Mouse (Mus musculus) megakaryocyte, embryonic 14.5 days (primary cell): ENCODE measurements around the gene Slc20a1.

ENCODE experiments used
- FLI1 ChIP-seq: IDR thresholded peaks from 2 replicates; pipeline ENCODE4 v1.6.1; 2012; ENCODE audit warnings: low read length, inconsistent platforms, mixed read lengths
- GATA1 ChIP-seq: IDR thresholded peaks from 3 replicates; pipeline ENCODE4 v1.6.1; 2012; ENCODE audit warnings: mixed read lengths, low read length, inconsistent platforms, borderline replicate concordance

GRCm38 (mm10) chr2:129212566-129212965, 14.0 kb downstream of the Slc20a1 start:
- TF ChIP-seq GATA1 (no peak), FLI1 (no peak)
